Mouse (Mus musculus) gastrocnemius, postnatal 36 days (tissue): ENCODE results near the gene Mturn. TPM values are rescaled to one million over a fixed set of nuclear protein-coding genes. Genes with fewer than 3 reads are reported as not detected.

Source experiments
- DNase-seq, 2 experiments: peaks; one replicate each; pipeline ENCODE4 v3.0.0; 2022
- intact Hi-C: fragments of 180-260 bp; cut with DNase I; formaldehyde crosslinking; loops from one replicate; pipeline ENCODE4 v1.15.1; 2025
- long read RNA-seq, 2 experiments: library from polyadenylated mRNA; stranded (forward); transcript quantifications; one replicate each; pipeline ENCODE4 v2.0.0; 2021
- total RNA-seq, 2 experiments: library from RNA; stranded (reverse); gene quantifications; 2 replicates each; pipeline ENCODE4 v1.2.3; 2021

Gene Mturn
- total RNA-seq = 1 to 10 TPM; 5.3 to 6.1 TPM
- long read RNA-seq, experiment 1, full-length matches to known transcripts = 1 of 2 reads
- long read RNA-seq, experiment 1, partial matches to known transcripts = 0 of 2 reads
- long read RNA-seq, experiment 1, other reads (novel, unspliced or antisense) = 1 of 2 reads
- long read RNA-seq, experiment 2, full-length matches to known transcripts = 2 of 6 reads
- long read RNA-seq, experiment 2, partial matches to known transcripts = 0 of 6 reads
- long read RNA-seq, experiment 2, other reads (novel, unspliced or antisense) = 4 of 6 reads

GRCm38 (mm10) chr6:54680891-54681745 lies at the start of gene Mturn:
Gene Mturn (plus strand): TSS chr6:54681624.
- intact Hi-C loops = loop anchor here (5.0 kb wide), 1 partner anchor 84 kb away; the partner anchor contains the start of genes Fkbp14 and Plekha8
- DNase-seq = peak; percentile 99 to 100

- no peak for DNase-seq
- intact Hi-C loops = no loop called here
These were observed 41.5 kb upstream of the Mturn start for GRCm38 (mm10) chr6:54639877-54640276.

GRCm38 (mm10) chr6:54641953-54642352 lies 39.5 kb upstream of the Mturn start:
- intact Hi-C loops = no loop called here
- DNase-seq = no peak

- intact Hi-C loops = no loop called here
- DNase-seq = no peak
These were observed 38.2 kb upstream of the Mturn start for GRCm38 (mm10) chr6:54643181-54643580.

GRCm38 (mm10) chr6:54655471-54656095 lies 25.8 kb upstream of the Mturn start:
- intact Hi-C loops = no loop called here
- peak in 1 of 2 experiments; percentile 31 for DNase-seq

- intact Hi-C loops = no loop called here
- DNase-seq = no peak
These were observed 23.6 kb upstream of the Mturn start for GRCm38 (mm10) chr6:54657861-54658260.

- no peak for DNase-seq
- intact Hi-C loops = no loop called here
These were observed 11.6 kb upstream of the Mturn start for GRCm38 (mm10) chr6:54669868-54670267.

- intact Hi-C loops = no loop called here
- DNase-seq = no peak
These were observed 8.5 kb upstream of the Mturn start for GRCm38 (mm10) chr6:54672901-54673300.

- intact Hi-C loops = loop anchor here (5.0 kb wide), 1 partner anchor 82 kb away; the partner anchor contains the start of genes Fkbp14 and Plekha8
- no peak for DNase-seq
These were observed 1.7 kb upstream of the Mturn start for GRCm38 (mm10) chr6:54679686-54680085.

GRCm38 (mm10) chr6:54681746-54682428 lies 463 bp downstream of the Mturn start:
- DNase-seq = no peak
- intact Hi-C loops = loop anchor here (5.0 kb wide), 1 partner anchor 85 kb away; the partner anchor contains the start of genes Fkbp14 and Plekha8

- no peak for DNase-seq
- intact Hi-C loops = loop anchor here (5.0 kb wide), 1 partner anchor 87 kb away; the partner anchor contains the start of genes Fkbp14 and Plekha8
These were observed 2.7 kb downstream of the Mturn start for GRCm38 (mm10) chr6:54684085-54684484.

GRCm38 (mm10) chr6:54685103-54685502 lies 3.7 kb downstream of the Mturn start:
- DNase-seq = no peak
- intact Hi-C loops = no loop called here

GRCm38 (mm10) chr6:54685716-54686395 lies 4.4 kb downstream of the Mturn start:
- intact Hi-C loops = no loop called here
- DNase-seq = no peak

GRCm38 (mm10) chr6:54686946-54687737 lies 5.7 kb downstream of the Mturn start:
- intact Hi-C loops = no loop called here
- DNase-seq = no peak

- intact Hi-C loops = no loop called here
- DNase-seq = no peak
These were observed 7.3 kb downstream of the Mturn start for GRCm38 (mm10) chr6:54688467-54689323.

GRCm38 (mm10) chr6:54689686-54690085 lies 8.3 kb downstream of the Mturn start:
- DNase-seq = no peak
- intact Hi-C loops = no loop called here

- DNase-seq = no peak
- intact Hi-C loops = no loop called here
These were observed 9.4 kb downstream of the Mturn start for GRCm38 (mm10) chr6:54690838-54691237.
